Mouse (Mus musculus) midbrain, embryonic 15.5 days (tissue): ENCODE measurements around the gene Crebbp. TPM values are rescaled to one million over a fixed set of nuclear protein-coding genes. Genes with fewer than 3 reads are reported as not detected.
"Not testable (repeated sequence)": the region's sequence is repeated elsewhere in the genome, so short reads cannot be mapped to it uniquely, and the experiment has no call there.

Experiments
- ATAC-seq: fragments of 200-750 bp; cut with Nextera tagmentation; replicated peaks from 2 replicates; pipeline ENCODE4 v1.8.0; 2017; ENCODE audit warnings: moderate TSS enrichment
- H3K27ac ChIP-seq: fragments of 300-500 bp; sonication (generic); 2 replicates; pipeline ENCODE4 v1.5.1; 2015; ENCODE audit warnings: mild to moderate bottlenecking, inconsistent platforms
- H3K27me3 ChIP-seq: fragments of 300-500 bp; sonication (generic); replicated peaks from 2 replicates; pipeline ENCODE4 v1.6.1; 2015; ENCODE audit warnings: inconsistent platforms
- H3K36me3 ChIP-seq: fragments of 300-500 bp; sonication (generic); replicated peaks from 2 replicates; pipeline ENCODE4 v1.6.1; 2015; ENCODE audit warnings: inconsistent platforms
- H3K4me1 ChIP-seq: fragments of 300-500 bp; sonication (generic); 2 replicates; pipeline ENCODE4 v1.6.1; 2015; ENCODE audit warnings: inconsistent platforms
- H3K4me2 ChIP-seq: fragments of 300-500 bp; sonication (generic); 2 replicates; pipeline ENCODE4 v1.6.1; 2015; ENCODE audit warnings: inconsistent platforms, mild to moderate bottlenecking, moderate library complexity
- H3K4me3 ChIP-seq: fragments of 300-500 bp; sonication (generic); 2 replicates; pipeline ENCODE4 v1.5.1; 2015; ENCODE audit warnings: mild to moderate bottlenecking, inconsistent platforms
- H3K9ac ChIP-seq: fragments of 300-500 bp; sonication (generic); 2 replicates; pipeline ENCODE4 v1.6.1; 2015; ENCODE audit warnings: mild to moderate bottlenecking, inconsistent platforms
- H3K9me3 ChIP-seq: fragments of 300-500 bp; sonication (generic); 2 replicates; pipeline ENCODE4 v1.6.1; 2016; ENCODE audit warnings: inconsistent platforms
- WGBS: fragments of 180-500 bp; shearing (Covaris S2); methylation state at CpG from one replicate; pipeline ENCODE4 v1.1.7; 2015; ENCODE audit warnings: mixed read lengths; 5-methylcytosine and 5-hydroxymethylcytosine counted together
- polyA plus RNA-seq: library from polyadenylated mRNA; unstranded; fragments of >200 nt; fragmentation: Nextera tagmentation; extraction: Ambion mirVana; gene quantifications from 2 replicates; pipeline ENCODE4 v1.2.1, GENCODE M21; 2015

The Crebbp gene
- polyA plus RNA-seq, 1 experiment from 2014 or later, result 41.4 TPM

DNA sequence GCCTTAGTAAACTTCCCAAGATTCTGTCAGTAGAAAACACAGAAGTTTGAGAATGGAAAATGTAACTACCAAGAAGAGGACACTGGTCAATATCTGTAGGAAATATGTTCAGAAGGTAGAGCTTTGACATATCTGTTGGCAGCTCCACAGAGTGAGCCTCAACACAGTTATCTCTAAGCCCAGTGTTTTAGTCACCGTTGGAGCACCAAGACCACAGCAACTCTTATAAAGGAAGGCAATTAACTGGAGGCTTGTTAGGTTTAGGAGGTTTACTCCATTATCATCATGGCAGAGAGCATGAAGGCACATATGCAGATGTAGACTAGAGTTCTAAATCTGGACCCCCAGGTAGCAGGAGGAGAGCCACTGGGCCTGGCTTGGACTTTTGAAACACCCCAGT is 80.0 kb downstream of the Crebbp start:
- 95% methylated on average over 1 of the region's 1 CpGs for WGBS
- Histone ChIP-seq H3K4me3 (no peak overlapping the region), H3K36me3 (peaks cover 2% of the 10 kb centered on the region), H3K27ac (no peak overlapping the region), H3K4me2 (no peak overlapping the region), H3K9me3 (no peaks in the 10 kb centered on the region), H3K4me1 (peaks cover 3% of the 10 kb centered on the region; the same call in 1 of the 2 replicates), H3K27me3 (no peaks in the 10 kb centered on the region), H3K9ac (no peak overlapping the region)
- no peak for ATAC-seq

DNA sequence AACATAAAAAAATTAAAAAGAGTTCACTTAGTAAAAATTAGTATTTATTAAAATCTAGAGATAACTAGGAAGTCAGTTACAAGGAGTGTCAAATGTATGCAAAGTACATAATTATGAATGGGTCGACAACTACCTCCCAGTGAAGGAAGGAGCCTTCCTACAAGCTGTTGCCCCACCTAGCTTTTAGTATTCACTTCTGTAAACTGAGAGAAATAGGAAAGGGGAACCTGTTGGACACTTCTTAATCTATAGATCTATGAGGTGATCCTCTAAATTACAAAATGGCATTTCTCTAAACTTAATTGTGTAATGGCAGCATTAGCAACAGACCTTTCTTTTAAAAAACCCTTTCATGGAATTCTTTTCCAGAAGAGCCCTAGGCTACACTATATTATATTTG is 84.9 kb downstream of the Crebbp start:
- Histone ChIP-seq H3K9ac (no peak overlapping the region), H3K4me1 (no peaks in the 10 kb centered on the region), H3K36me3 (peaks cover 29% of the 10 kb centered on the region), H3K4me3 (no peak overlapping the region), H3K27me3 (no peaks in the 10 kb centered on the region), H3K27ac (no peak overlapping the region), H3K4me2 (no peak overlapping the region), H3K9me3 (no peaks in the 10 kb centered on the region)
- WGBS, result 88% methylated on average over 1 of the region's 1 CpGs
- no peak for ATAC-seq

DNA sequence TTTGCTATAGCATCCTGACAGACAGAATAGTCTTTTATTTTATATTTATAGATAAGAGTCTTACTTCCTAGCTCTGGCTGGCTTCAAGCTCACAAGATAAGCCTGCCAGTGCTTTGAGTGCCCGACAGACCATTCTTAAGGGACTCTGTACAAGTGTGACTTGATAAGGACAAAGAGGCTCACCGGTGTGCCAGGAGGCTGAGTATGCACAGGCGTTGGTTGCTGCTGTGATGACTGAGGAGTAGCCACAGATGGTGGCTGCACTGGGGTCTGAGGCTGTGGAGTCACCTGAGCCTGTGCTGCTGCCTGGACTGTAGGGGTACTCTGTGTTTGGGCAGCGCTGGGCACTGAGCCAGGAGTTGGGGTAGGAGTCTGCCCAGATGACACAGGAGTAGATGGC is 96.7 kb downstream of the Crebbp start:
- H3K9ac ChIP-seq, result no peak overlapping the region
- no peak overlapping the region for H3K4me2 ChIP-seq
- no peak overlapping the region for H3K4me3 ChIP-seq
- ATAC-seq, result no peak
- WGBS, result 92% methylated on average over 4 of the region's 4 CpGs
- H3K27me3 ChIP-seq, result no peaks in the 10 kb centered on the region
- no peak overlapping the region for H3K27ac ChIP-seq
- no peaks in the 10 kb centered on the region for H3K9me3 ChIP-seq
- no peaks in the 10 kb centered on the region for H3K4me1 ChIP-seq
- H3K36me3 ChIP-seq, result peaks cover 59% of the 10 kb centered on the region

DNA sequence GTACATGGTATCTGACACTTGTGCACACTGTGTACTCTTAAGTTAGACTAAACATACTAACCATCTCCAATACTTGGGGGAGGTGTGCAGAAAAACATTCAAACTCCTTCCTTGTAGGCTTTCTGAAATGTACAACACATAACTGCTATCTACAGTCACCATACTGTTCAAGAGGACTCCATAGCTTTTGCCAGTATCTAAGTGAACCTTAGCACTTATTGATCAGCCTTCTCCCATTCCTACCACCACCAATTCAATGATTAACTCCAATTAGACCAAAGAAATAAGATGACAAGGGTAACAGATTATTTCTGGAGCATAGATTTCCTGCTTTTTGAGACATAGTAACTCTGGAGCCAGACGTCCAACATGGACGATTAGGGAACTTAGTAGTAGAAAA is 113.4 kb downstream of the Crebbp start:
- ATAC-seq, result no peak
- no peak overlapping the region for H3K4me2 ChIP-seq
- H3K36me3 ChIP-seq, result peaks cover 32% of the 10 kb centered on the region
- no peak overlapping the region for H3K27ac ChIP-seq
- WGBS, result 96% methylated on average over 2 of the region's 2 CpGs
- no peaks in the 10 kb centered on the region for H3K27me3 ChIP-seq
- no peak overlapping the region for H3K9ac ChIP-seq
- H3K9me3 ChIP-seq, result no peaks in the 10 kb centered on the region
- no peak overlapping the region for H3K4me3 ChIP-seq
- H3K4me1 ChIP-seq, result no peaks in the 10 kb centered on the region

DNA sequence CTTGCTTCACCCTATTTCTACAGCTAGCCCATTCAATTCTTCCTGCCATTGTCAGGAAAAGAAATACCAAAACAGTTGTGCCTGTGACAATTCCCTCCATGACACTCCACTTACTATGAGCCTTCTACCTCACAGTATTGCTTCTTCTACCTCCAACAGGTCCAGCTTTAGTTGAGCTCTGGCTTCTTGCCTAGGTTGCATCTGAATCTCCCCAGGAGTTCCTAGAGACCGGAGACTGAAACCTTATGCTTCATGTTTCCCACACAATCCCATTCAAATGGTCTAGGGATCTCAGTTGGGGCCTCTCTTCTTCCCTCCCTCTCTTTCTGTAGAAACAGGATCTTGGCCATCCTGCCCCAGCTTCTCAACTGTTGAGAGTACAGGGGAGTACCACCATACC is 116.3 kb downstream of the Crebbp start:
- peaks cover 56% of the 10 kb centered on the region for H3K36me3 ChIP-seq
- WGBS, result 100% methylated on average over 1 of the region's 1 CpGs

DNA sequence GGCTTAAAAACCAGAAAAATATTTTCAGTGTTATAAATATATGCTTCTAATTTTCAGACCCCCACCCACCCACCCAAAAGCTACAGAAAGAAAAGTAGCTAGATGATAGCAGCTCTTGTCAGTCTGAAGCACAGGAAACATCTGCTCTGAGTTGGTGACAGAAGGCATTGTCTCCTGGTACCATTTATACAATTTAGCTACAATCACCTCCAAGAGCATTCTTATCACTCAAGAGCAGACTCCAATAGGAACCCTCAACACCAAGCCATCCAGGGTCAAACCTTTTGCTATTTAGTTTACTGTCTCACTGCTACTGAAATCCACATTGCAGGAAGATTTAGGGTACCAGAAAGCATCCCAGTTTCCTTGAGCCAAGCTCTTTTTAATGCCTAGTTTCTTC is 116.9 kb downstream of the Crebbp start:
- Histone ChIP-seq H3K27ac (no peak overlapping the region), H3K9ac (no peak overlapping the region), H3K4me3 (no peak overlapping the region), H3K9me3 (no peaks in the 10 kb centered on the region), H3K4me1 (no peaks in the 10 kb centered on the region), H3K27me3 (no peaks in the 10 kb centered on the region), H3K4me2 (no peak overlapping the region), H3K36me3 (peaks cover 60% of the 10 kb centered on the region)
- ATAC-seq, result no peak

More for the DNA sequence above, 116.3 kb downstream of the Crebbp start:
- no peak overlapping the region for H3K27ac ChIP-seq
- no peak overlapping the region for H3K4me3 ChIP-seq
- H3K9me3 ChIP-seq, result no peaks in the 10 kb centered on the region
- no peak for ATAC-seq
- no peak overlapping the region for H3K4me2 ChIP-seq
- H3K27me3 ChIP-seq, result no peaks in the 10 kb centered on the region
- H3K4me1 ChIP-seq, result no peaks in the 10 kb centered on the region
- H3K9ac ChIP-seq, result no peak overlapping the region

GRCm38 (mm10) chr16:4096141-4096540 is 117.7 kb downstream of the Crebbp start:
- H3K27ac ChIP-seq, result no peak overlapping the region
- no peaks in the 10 kb centered on the region for H3K9me3 ChIP-seq
- peaks cover 68% of the 10 kb centered on the region for H3K36me3 ChIP-seq
- no peak overlapping the region for H3K4me3 ChIP-seq
- no peak for ATAC-seq
- WGBS, result 92% methylated on average over 3 of the region's 3 CpGs
- H3K4me1 ChIP-seq, result no peaks in the 10 kb centered on the region
- no peak overlapping the region for H3K4me2 ChIP-seq
- H3K27me3 ChIP-seq, result no peaks in the 10 kb centered on the region
- H3K9ac ChIP-seq, result no peak overlapping the region

DNA sequence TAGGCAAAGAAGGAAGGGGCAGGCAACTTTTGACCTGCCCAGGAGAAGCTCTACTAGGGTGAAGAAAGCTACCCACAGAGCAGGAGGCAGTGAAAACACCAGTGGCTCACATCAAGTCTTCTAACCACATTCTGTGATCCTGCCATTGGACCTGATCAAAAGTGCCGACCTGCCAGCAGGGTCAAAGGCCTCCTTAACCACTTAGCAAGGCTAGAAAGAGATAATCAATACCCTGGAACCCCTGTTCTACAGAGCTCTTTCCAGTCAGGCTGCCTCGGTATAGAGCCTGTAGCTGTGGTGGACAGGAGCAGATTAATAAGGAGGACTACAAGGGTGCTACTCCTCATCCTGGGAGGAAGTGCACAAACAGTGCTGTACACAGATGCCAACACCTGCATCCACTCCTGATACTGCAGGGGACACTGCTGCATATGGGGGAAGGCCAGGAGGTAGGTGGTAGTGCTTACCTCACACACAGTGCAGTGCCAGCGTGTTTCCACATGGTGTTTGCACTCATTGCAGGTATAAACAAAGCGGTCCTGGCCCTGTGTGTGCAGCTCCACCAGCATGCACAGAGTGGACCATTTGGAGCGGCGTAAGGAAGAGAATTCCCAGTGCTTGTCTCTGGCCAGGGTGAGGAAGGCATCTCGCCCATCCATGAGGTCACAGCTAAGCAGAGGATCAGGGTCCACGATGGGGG is 126.4 kb downstream of the Crebbp start:
- Histone ChIP-seq H3K4me2 (no peak overlapping the region), H3K9ac (no peak overlapping the region), H3K27ac (no peak overlapping the region), H3K9me3 (no peaks in the 10 kb centered on the region), H3K4me3 (no peak overlapping the region), H3K27me3 (no peaks in the 10 kb centered on the region), H3K36me3 (peaks cover 74% of the 10 kb centered on the region), H3K4me1 (no peaks in the 10 kb centered on the region)
- 93% methylated on average over 8 of the region's 8 CpGs for WGBS
- ATAC-seq, result no peak

GRCm38 (mm10) chr16:4085851-4086387 is 127.9 kb downstream of the Crebbp start:
- Histone ChIP-seq H3K9ac (no peak overlapping the region), H3K9me3 (no peaks in the 10 kb centered on the region), H3K27me3 (no peaks in the 10 kb centered on the region), H3K4me2 (no peak overlapping the region), H3K27ac (no peak overlapping the region), H3K4me3 (no peak overlapping the region), H3K4me1 (no peaks in the 10 kb centered on the region), H3K36me3 (peaks cover 60% of the 10 kb centered on the region)
- ATAC-seq, result no peak
- WGBS, result 95% methylated on average over 9 of the region's 9 CpGs

- no peak overlapping the region for H3K4me3 ChIP-seq
- H3K9me3 ChIP-seq, result no peaks in the 10 kb centered on the region
- no peak overlapping the region for H3K4me2 ChIP-seq
- H3K27ac ChIP-seq, result no peak overlapping the region
- 0 out of 2 replicates have a peak, but pooled peaks have one; percentile 4 for ATAC-seq
- H3K9ac ChIP-seq, result no peak overlapping the region
- 99% methylated on average over 7 of the region's 7 CpGs for WGBS
- H3K4me1 ChIP-seq, result no peaks in the 10 kb centered on the region
- H3K27me3 ChIP-seq, result no peaks in the 10 kb centered on the region
- H3K36me3 ChIP-seq, result peaks cover 51% of the 10 kb centered on the region
Measured at GRCm38 (mm10) chr16:4085051-4085450, 128.7 kb downstream of the Crebbp start.

GRCm38 (mm10) chr16:4080419-4080818 is 133.4 kb downstream of the Crebbp start:
- not testable (repeated sequence) for H3K4me3 ChIP-seq, H3K27ac ChIP-seq, ATAC-seq, H3K27me3 ChIP-seq, H3K4me2 ChIP-seq, H3K9ac ChIP-seq, H3K9me3 ChIP-seq
- peaks cover 16% of the 10 kb centered on the region for H3K36me3 ChIP-seq
- peaks cover 19% of the 10 kb centered on the region for H3K4me1 ChIP-seq
- 77% methylated on average over 3 of the region's 3 CpGs for WGBS

- H3K4me2 ChIP-seq, result no peak overlapping the region
- H3K4me1 ChIP-seq, result peaks cover 22% of the 10 kb centered on the region
- ATAC-seq, result no peak
- WGBS, result 85% methylated on average over 1 of the region's 1 CpGs
- H3K9me3 ChIP-seq, result no peaks in the 10 kb centered on the region
- H3K9ac ChIP-seq, result no peak overlapping the region
- H3K36me3 ChIP-seq, result peaks cover 8% of the 10 kb centered on the region
- no peak overlapping the region for H3K27ac ChIP-seq
- H3K27me3 ChIP-seq, result no peaks in the 10 kb centered on the region
- H3K4me3 ChIP-seq, result no peak overlapping the region
Measured at GRCm38 (mm10) chr16:4079656-4080055, 134.1 kb downstream of the Crebbp start.

- 70% methylated on average over 10 of the region's 10 CpGs for WGBS
Measured at GRCm38 (mm10) chr16:4078302-4078701, 135.5 kb downstream of the Crebbp start.

More at GRCm38 (mm10) chr16:4078302-4078701, 135.5 kb downstream of the Crebbp start:
- Histone ChIP-seq H3K4me2 (peak overlapping the region; percentile 58), H3K4me1 (peaks cover 22% of the 10 kb centered on the region), H3K4me3 (peak overlapping the region; percentile 83)
- H3K27ac ChIP-seq, H3K9ac ChIP-seq, H3K36me3 ChIP-seq, H3K9me3 ChIP-seq, ATAC-seq, H3K27me3 ChIP-seq: not testable (repeated sequence)
